Mouse (Mus musculus): ENCODE results near the gene Adi1. TPM values are rescaled to one million over a fixed set of nuclear protein-coding genes. Genes with fewer than 3 reads are reported as not detected.

Adi1 gene
- 41.1 and 48.7 TPM in 2 replicates for polyA plus RNA-seq (2015; fragmentation: Nextera tagmentation; extraction: Ambion mirVana)

- peaks cover 7% of the 10 kb centered on the region; the same call in 1 of the 2 replicates for H3K36me3 ChIP-seq
- ATAC-seq (replicated peaks; ENCODE audit: insufficient number of reproducible peaks, insufficient read depth, low FRiP score, low read depth): peak; percentile 89
- no peaks in the 10 kb centered on the region for H3K27me3 ChIP-seq
- H3K9me3 ChIP-seq (replicated peaks): no peaks in the 10 kb centered on the region
- peak within 1 kb of the TSS; percentile 72 for H3K9ac ChIP-seq
- peak within 1 kb of the TSS; percentile 67 for H3K4me2 ChIP-seq
- H3K27ac ChIP-seq: peak within 1 kb of the TSS; percentile 90
- H3K4me3 ChIP-seq: peak within 1 kb of the TSS; percentile 72
- H3K4me1 ChIP-seq (replicated peaks): peaks cover 9% of the 10 kb centered on the region
- 3% methylated on average over 53 of the region's 53 CpGs for WGBS
Observed at GRCm38 (mm10) chr12:28675121-28675924, at the start of gene Adi1. Adi1 (plus strand) TSS chr12:28675231.

- Histone ChIP-seq H3K9me3 (replicated peaks) (no peaks in the 10 kb centered on the region), H3K27me3 (no peaks in the 10 kb centered on the region), H3K4me2 (no peak overlapping the region), H3K4me1 (replicated peaks) (peaks cover 22% of the 10 kb centered on the region), H3K4me3 (no peak overlapping the region), H3K36me3 (peaks cover 25% of the 10 kb centered on the region), H3K9ac (no peak overlapping the region), H3K27ac (no peak overlapping the region)
- peak; percentile 25; the same call in 1 of the 2 replicates for ATAC-seq (replicated peaks; ENCODE audit: insufficient number of reproducible peaks, insufficient read depth, low FRiP score, low read depth)
- 58% methylated on average over 7 of the region's 7 CpGs for WGBS
Observed at GRCm38 (mm10) chr12:28625407-28625806, 49.6 kb upstream of the Adi1 start.

- H3K4me3 ChIP-seq: no peak overlapping the region
- 61% methylated on average over 4 of the region's 4 CpGs for WGBS
- no peak for ATAC-seq (replicated peaks; ENCODE audit: insufficient number of reproducible peaks, insufficient read depth, low FRiP score, low read depth)
- H3K4me1 ChIP-seq (replicated peaks): peaks cover 13% of the 10 kb centered on the region
- H3K27me3 ChIP-seq: no peaks in the 10 kb centered on the region
- no peaks in the 10 kb centered on the region for H3K9me3 ChIP-seq (replicated peaks)
- H3K9ac ChIP-seq: no peak overlapping the region
- no peak overlapping the region for H3K4me2 ChIP-seq
- H3K36me3 ChIP-seq: peaks cover 42% of the 10 kb centered on the region
- no peak overlapping the region for H3K27ac ChIP-seq
Observed at GRCm38 (mm10) chr12:28627092-28627491, 47.9 kb upstream of the Adi1 start.

- H3K36me3 ChIP-seq: peaks cover 55% of the 10 kb centered on the region
- peaks cover 5% of the 10 kb centered on the region for H3K4me1 ChIP-seq (replicated peaks)
- H3K4me2 ChIP-seq: no peak overlapping the region
- no peak overlapping the region for H3K9ac ChIP-seq
- no peak overlapping the region for H3K4me3 ChIP-seq
- no peak overlapping the region for H3K27ac ChIP-seq
- no peak for ATAC-seq (replicated peaks; ENCODE audit: insufficient number of reproducible peaks, insufficient read depth, low FRiP score, low read depth)
- 86% methylated on average over 2 of the region's 2 CpGs for WGBS
- H3K27me3 ChIP-seq: no peaks in the 10 kb centered on the region
- H3K9me3 ChIP-seq (replicated peaks): no peaks in the 10 kb centered on the region
Observed at GRCm38 (mm10) chr12:28628436-28628835, 46.6 kb upstream of the Adi1 start.

GRCm38 (mm10) chr12:28635058-28635534 is 39.9 kb upstream of the Adi1 start:
- H3K9ac ChIP-seq: peak overlapping the region; percentile 97
- H3K27ac ChIP-seq: peak overlapping the region; percentile 82
- peak overlapping the region; percentile 63 for H3K4me2 ChIP-seq
- ATAC-seq (replicated peaks; ENCODE audit: insufficient number of reproducible peaks, insufficient read depth, low FRiP score, low read depth): no peak; the same call in 1 of the 2 replicates
- WGBS: 1% methylated on average over 23 of the region's 23 CpGs
- peak overlapping the region; percentile 80 for H3K4me3 ChIP-seq
- H3K4me1 ChIP-seq (replicated peaks): peaks cover 22% of the 10 kb centered on the region
- no peaks in the 10 kb centered on the region for H3K27me3 ChIP-seq
- peaks cover 45% of the 10 kb centered on the region for H3K36me3 ChIP-seq
- no peaks in the 10 kb centered on the region for H3K9me3 ChIP-seq (replicated peaks)

- Histone ChIP-seq H3K27ac (peak within 1 kb of the TSS; percentile 82), H3K9me3 (replicated peaks) (no peaks in the 10 kb centered on the region), H3K27me3 (no peaks in the 10 kb centered on the region), H3K36me3 (peaks cover 37% of the 10 kb centered on the region), H3K4me1 (replicated peaks) (peaks cover 22% of the 10 kb centered on the region), H3K4me2 (peak within 1 kb of the TSS; percentile 63), H3K9ac (peak within 1 kb of the TSS; percentile 97), H3K4me3 (peak within 1 kb of the TSS; percentile 80)
- 4% methylated on average over 69 of the region's 69 CpGs for WGBS
- ATAC-seq (replicated peaks; ENCODE audit: insufficient number of reproducible peaks, insufficient read depth, low FRiP score, low read depth): peak; percentile 94
Observed at GRCm38 (mm10) chr12:28635535-28636476, 39.2 kb upstream of the Adi1 start, which contains the start of gene Rps7. Rps7 (minus strand) TSS chr12:28635953.

GRCm38 (mm10) chr12:28636543-28636942 is 38.5 kb upstream of the Adi1 start:
- H3K4me2 ChIP-seq: peak overlapping the region; percentile 63
- peak overlapping the region; percentile 80 for H3K4me3 ChIP-seq
- no peak overlapping the region for H3K27ac ChIP-seq
- ATAC-seq (replicated peaks; ENCODE audit: insufficient number of reproducible peaks, insufficient read depth, low FRiP score, low read depth): no peak
- peaks cover 30% of the 10 kb centered on the region for H3K36me3 ChIP-seq
- H3K9me3 ChIP-seq (replicated peaks): no peaks in the 10 kb centered on the region
- no peaks in the 10 kb centered on the region for H3K27me3 ChIP-seq
- 82% methylated on average over 6 of the region's 6 CpGs for WGBS
- H3K9ac ChIP-seq: no peak overlapping the region
- H3K4me1 ChIP-seq (replicated peaks): peaks cover 22% of the 10 kb centered on the region

- WGBS: 61% methylated on average over 2 of the region's 2 CpGs
- no peak for ATAC-seq (replicated peaks; ENCODE audit: insufficient number of reproducible peaks, insufficient read depth, low FRiP score, low read depth)
- no peak overlapping the region for H3K4me2 ChIP-seq
Observed at GRCm38 (mm10) chr12:28638778-28639177, 36.3 kb upstream of the Adi1 start.

GRCm38 (mm10) chr12:28649141-28650110 is 25.6 kb upstream of the Adi1 start, which contains the start of gene Rnaseh1:
Rnaseh1 (plus strand) TSS chr12:28649602.
- H3K9me3 ChIP-seq (replicated peaks): no peaks in the 10 kb centered on the region
- peaks cover 7% of the 10 kb centered on the region; the same call in 1 of the 2 replicates for H3K36me3 ChIP-seq
- H3K4me3 ChIP-seq: peak within 1 kb of the TSS; percentile 90
- ATAC-seq (replicated peaks; ENCODE audit: insufficient number of reproducible peaks, insufficient read depth, low FRiP score, low read depth): peak; percentile 85
- H3K4me2 ChIP-seq: peak within 1 kb of the TSS; percentile 69
- peaks cover 12% of the 10 kb centered on the region for H3K4me1 ChIP-seq (replicated peaks)
- WGBS: 1% methylated on average over 52 of the region's 52 CpGs
- peak within 1 kb of the TSS; percentile 50 for H3K27ac ChIP-seq
- H3K27me3 ChIP-seq: no peaks in the 10 kb centered on the region
- H3K9ac ChIP-seq: peak within 1 kb of the TSS; percentile 76

More at GRCm38 (mm10) chr12:28638778-28639177, 36.3 kb upstream of the Adi1 start:
- Histone ChIP-seq H3K4me1 (replicated peaks) (peaks cover 13% of the 10 kb centered on the region), H3K9ac (no peak overlapping the region), H3K9me3 (replicated peaks) (no peaks in the 10 kb centered on the region), H3K4me3 (no peak overlapping the region), H3K27ac (no peak overlapping the region), H3K27me3 (peaks cover 7% of the 10 kb centered on the region; the same call in 1 of the 2 replicates), H3K36me3 (peaks cover 8% of the 10 kb centered on the region)

- Histone ChIP-seq H3K4me1 (replicated peaks) (0 out of 2 replicates have a peak, but pooled peaks cover 7% of the 10 kb centered on the region), H3K4me2 (no peak overlapping the region), H3K9me3 (replicated peaks) (no peaks in the 10 kb centered on the region), H3K36me3 (peaks cover 29% of the 10 kb centered on the region; the same call in 1 of the 2 replicates), H3K27ac (no peak overlapping the region), H3K9ac (no peak overlapping the region), H3K4me3 (no peak overlapping the region), H3K27me3 (no peaks in the 10 kb centered on the region)
- ATAC-seq (replicated peaks; ENCODE audit: insufficient number of reproducible peaks, insufficient read depth, low FRiP score, low read depth): no peak
- 82% methylated on average over 4 of the region's 4 CpGs for WGBS
Observed at GRCm38 (mm10) chr12:28662628-28663027, 12.4 kb upstream of the Adi1 start.
